11 mouse cellular contexts compared by ENCODE assay signal in genomic region chr1:74014538-74015327, GRCm38 (mm10).
A peak's percentile ranks its signal among the peaks of the same experiment; 100 is the strongest.
DNase-seq lines count a peak whose midpoint lies in the region; ATAC-seq and TF ChIP-seq lines count a peak whose summit lies in the region.
"Had no signal": no experiment of that assay in that cellular context is flagged by ENCODE, and none has a peak within 500 bp of the region (broad histone marks: within the 10 kb centered on the region; RNA-seq: fewer than 3 reads in every experiment).

No protein-coding gene starts in this region.

- H3K4me3 ChIP-seq in kidney, postnatal 0 days (replicated peaks; ENCODE audit: low read depth, low read length), result no peak overlapping the region
- H3K4me3 ChIP-seq in lung, embryonic 16.5 days (ENCODE audit: low read length), result no peak overlapping the region
- H3K4me3 ChIP-seq: neural tube, embryonic 13.5 days had no signal

- DNase-seq in adrenal gland, adult (ENCODE audit: inconsistent age in 2 of 2, low spot score in 1 of 2), result peak; percentile 77 to 84
- no peak for DNase-seq in adrenal gland, postnatal 4 days (ENCODE audit: low spot score in 2 of 2)
- DNase-seq in heart, adult 8-10 months (ENCODE audit: low spot score), result peak; percentile 78
- peak; percentile 46 for DNase-seq in kidney, postnatal 0 days (ENCODE audit: low spot score)
- no peak for DNase-seq in T-cell, adult 2 months (ENCODE audit: low spot score)
- no peak for DNase-seq in layer of hippocampus, adult 9-11 months
- no peak for DNase-seq in right cerebral cortex, adult 2 months (ENCODE audit: low spot score in 2 of 2)
- DNase-seq: forebrain, postnatal 0 days; thymus, postnatal 25 days had no signal

- 0 out of 2 replicates have a peak overlapping the region, but pooled peaks have one; percentile 18 for H3K9ac ChIP-seq in kidney, postnatal 0 days (ENCODE audit: low read depth, low read length)
- H3K9ac ChIP-seq in lung, embryonic 16.5 days (ENCODE audit: low read length), result 0 out of 2 replicates have a peak overlapping the region, but pooled peaks have one; percentile 15
- H3K9ac ChIP-seq: forebrain, postnatal 0 days; neural tube, embryonic 13.5 days had no signal

- peaks cover 2% of the 10 kb centered on the region; the same call in 1 of the 2 replicates for H3K36me3 ChIP-seq in kidney, postnatal 0 days (ENCODE audit: insufficient read depth, low read length)
- H3K36me3 ChIP-seq in lung, embryonic 16.5 days (ENCODE audit: control insufficient read depth, insufficient read depth, low read length), result peaks cover 4% of the 10 kb centered on the region; the same call in 1 of the 2 replicates
- H3K36me3 ChIP-seq: neural tube, embryonic 13.5 days had no signal

- H3K4me1 ChIP-seq in kidney, postnatal 0 days (replicated peaks; ENCODE audit: insufficient read depth, low read length), result peaks cover 45% of the 10 kb centered on the region
- peaks cover 68% of the 10 kb centered on the region for H3K4me1 ChIP-seq in lung, embryonic 16.5 days (replicated peaks; ENCODE audit: control insufficient read depth, insufficient read depth, low read length)
- H3K4me1 ChIP-seq: neural tube, embryonic 13.5 days had no signal

- H3K27me3 ChIP-seq in kidney, postnatal 0 days (ENCODE audit: insufficient read depth, low read length), result no peaks in the 10 kb centered on the region
- no peaks in the 10 kb centered on the region for H3K27me3 ChIP-seq in lung, embryonic 16.5 days (ENCODE audit: control insufficient read depth, insufficient read depth, low read depth, low read length)
- H3K27me3 ChIP-seq: neural tube, embryonic 13.5 days had no signal

- H3K9me3 ChIP-seq in kidney, postnatal 0 days (replicated peaks; ENCODE audit: low read length), result no peaks in the 10 kb centered on the region
- 0 out of 2 replicates have a peak, but pooled peaks cover 3% of the 10 kb centered on the region for H3K9me3 ChIP-seq in lung, embryonic 16.5 days (ENCODE audit: control insufficient read depth, low read length)

- TF ChIP-seq CTCF in kidney, postnatal 0 days (IDR thresholded peaks at IDR 0.05; ENCODE audit: low read depth), result no peak

- peak; percentile 60 for ATAC-seq in kidney, postnatal 0 days (replicated peaks; ENCODE audit: low FRiP score, low read depth)
- ATAC-seq in lung, embryonic 16.5 days (ENCODE audit: low read depth), result peak; percentile 45
- ATAC-seq: forebrain, postnatal 0 days had no signal

- no peak overlapping the region for H3K4me2 ChIP-seq in kidney, postnatal 0 days (ENCODE audit: low read length)
- H3K4me2 ChIP-seq in lung, embryonic 16.5 days (ENCODE audit: low read depth, low read length), result 0 out of 2 replicates have a peak overlapping the region, but pooled peaks have one; percentile 1
- H3K4me2 ChIP-seq: neural tube, embryonic 13.5 days had no signal

- 57% methylated on average over 9 of the region's 14 CpGs for WGBS in kidney, postnatal 0 days
- WGBS in lung, embryonic 16.5 days, result 23% methylated on average over 10 of the region's 14 CpGs

- H3K27ac ChIP-seq in kidney, postnatal 0 days, result peak overlapping the region; percentile 92
- H3K27ac ChIP-seq in lung, embryonic 16.5 days (ENCODE audit: low read length), result peak overlapping the region; percentile 86
- H3K27ac ChIP-seq: neural tube, embryonic 13.5 days had no signal

Comparison
In these comparisons a context has a peak if more than half of its experiments do, and no peak if none do; other contexts are left out.
1. DNase-seq: peak in adrenal gland, adult (2 of 2), heart, adult 8-10 months (single experiment) and kidney, postnatal 0 days (single experiment); none in adrenal gland, postnatal 4 days (0 of 2), T-cell, adult 2 months (single experiment), layer of hippocampus, adult 9-11 months (single experiment) and right cerebral cortex, adult 2 months (0 of 2).